Mouse (Mus musculus): ENCODE results near the gene Grin2d.

GRCm38 (mm10) chr7:45869787-45870186 is 8.4 kb downstream of the Grin2d start:
- TF ChIP-seq POLR2A (IDR thresholded peaks at IDR 0.05; ENCODE audit: low read depth, low read length): no peak
- TF ChIP-seq CTCF (conservative IDR thresholded peaks at IDR 0.05 in 1 of 2, IDR thresholded peaks at IDR 0.05 in 1 of 2; ENCODE audit: low read depth in 2 of 2, low read length in 2 of 2): no peak
- TF ChIP-seq EP300 (IDR thresholded peaks at IDR 0.05; ENCODE audit: low read length): no peak
- TF ChIP-seq POLR2AphosphoS2 (IDR thresholded peaks at IDR 0.05; ENCODE audit: low read depth, low read length): no peak
- TF ChIP-seq BHLHE40 (IDR thresholded peaks at IDR 0.05; ENCODE audit: low read depth, low read length): no peak
- TF ChIP-seq SIN3A (IDR thresholded peaks at IDR 0.05; ENCODE audit: low read length): no peak
- no peak for TF ChIP-seq CHD2 (IDR thresholded peaks at IDR 0.05; ENCODE audit: low read length)
- TF ChIP-seq PAX5 (IDR thresholded peaks at IDR 0.05; ENCODE audit: low read length): no peak
- TF ChIP-seq ZC3H11A (IDR thresholded peaks at IDR 0.05; ENCODE audit: low read depth, low read length): no peak
- TF ChIP-seq MYC (IDR thresholded peaks at IDR 0.05; ENCODE audit: low read depth, low read length): no peak
- no peak for TF ChIP-seq ETS1 (conservative IDR thresholded peaks at IDR 0.05; ENCODE audit: low read depth, low read length)
- TF ChIP-seq ELF1 (IDR thresholded peaks at IDR 0.05; ENCODE audit: low read depth, low read length): no peak
- TF ChIP-seq USF1 (IDR thresholded peaks at IDR 0.05; ENCODE audit: low read depth, low read length): no peak

Measured in CH12.LX (cell line).